Mouse (Mus musculus): ENCODE results near the gene Gpx4. TPM values are rescaled to one million over a fixed set of nuclear protein-coding genes. Genes with fewer than 3 reads are reported as not detected.
A peak's percentile ranks its signal among the peaks of the same experiment; 100 is the strongest.
"Not testable (repeated sequence)": the region's sequence is repeated elsewhere in the genome, so short reads cannot be mapped to it uniquely, and the experiment has no call there.

The Gpx4 gene
- polyA plus RNA-seq, 1 experiment from 2014 or later = 531 TPM

- Histone ChIP-seq H3K4me1 (replicated peaks) (peaks cover 30% of the 10 kb centered on the region), H3K9ac (no peak overlapping the region), H3K4me3 (no peak overlapping the region), H3K27me3 (no peaks in the 10 kb centered on the region), H3K27ac (no peak overlapping the region), H3K36me3 (peaks cover 40% of the 10 kb centered on the region), H3K4me2 (no peak overlapping the region), H3K9me3 (no peaks in the 10 kb centered on the region)
- WGBS = 91% methylated on average over 5 of the region's 5 CpGs
- no peak for ATAC-seq (ENCODE audit: low FRiP score)
These were observed 11.3 kb upstream of the Gpx4 start for GRCm38 (mm10) chr10:80035686-80036085.

- peak overlapping the region; percentile 24; the same call in 1 of the 2 replicates for H3K9ac ChIP-seq
- peaks cover 30% of the 10 kb centered on the region for H3K4me1 ChIP-seq (replicated peaks)
- WGBS = 92% methylated on average over 13 of the region's 13 CpGs
- no peaks in the 10 kb centered on the region for H3K9me3 ChIP-seq
- no peak overlapping the region for H3K27ac ChIP-seq
- H3K4me3 ChIP-seq = no peak overlapping the region
- H3K27me3 ChIP-seq = no peaks in the 10 kb centered on the region
- H3K4me2 ChIP-seq = no peak overlapping the region
- H3K36me3 ChIP-seq = peaks cover 40% of the 10 kb centered on the region
- ATAC-seq (ENCODE audit: low FRiP score) = no peak
These were observed 10.1 kb upstream of the Gpx4 start for GRCm38 (mm10) chr10:80036832-80037231.

DNA sequence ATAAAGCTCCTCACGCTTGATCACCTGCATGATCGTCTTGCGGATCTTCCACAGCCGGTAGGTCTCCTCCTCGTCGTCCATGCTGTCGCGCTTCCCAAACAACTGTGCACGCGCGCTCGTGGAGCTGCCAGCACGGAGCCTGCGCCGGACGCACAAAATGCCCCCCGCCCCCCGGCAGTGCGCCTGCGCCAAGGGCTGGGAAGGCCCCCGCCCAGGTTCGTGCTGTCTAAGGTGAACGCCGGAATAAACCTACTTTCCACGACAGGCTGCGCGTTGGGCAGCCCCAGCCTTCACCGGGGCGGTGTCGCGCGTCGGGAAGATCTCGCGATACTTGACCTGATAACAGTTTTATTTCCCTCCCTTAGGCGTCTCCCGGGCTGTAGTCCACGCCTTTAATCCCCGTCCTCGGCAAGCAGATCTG is 7.4 kb upstream of the Gpx4 start, which contains the start of gene Polr2e:
Gene Polr2e (minus strand): TSS at position 237 of the 421 bp plus-strand sequence.
- Histone ChIP-seq H3K9me3 (no peaks in the 10 kb centered on the region), H3K36me3 (peaks cover 38% of the 10 kb centered on the region), H3K4me3 (peak within 1 kb of the TSS; percentile 86), H3K4me1 (replicated peaks) (peaks cover 23% of the 10 kb centered on the region), H3K9ac (peak within 1 kb of the TSS; percentile 89), H3K27ac (peak within 1 kb of the TSS; percentile 72), H3K4me2 (peak within 1 kb of the TSS; percentile 96), H3K27me3 (no peaks in the 10 kb centered on the region)
- under 1% methylated on average over 40 of the region's 40 CpGs for WGBS
- ATAC-seq (ENCODE audit: low FRiP score) = peak; percentile 96

DNA sequence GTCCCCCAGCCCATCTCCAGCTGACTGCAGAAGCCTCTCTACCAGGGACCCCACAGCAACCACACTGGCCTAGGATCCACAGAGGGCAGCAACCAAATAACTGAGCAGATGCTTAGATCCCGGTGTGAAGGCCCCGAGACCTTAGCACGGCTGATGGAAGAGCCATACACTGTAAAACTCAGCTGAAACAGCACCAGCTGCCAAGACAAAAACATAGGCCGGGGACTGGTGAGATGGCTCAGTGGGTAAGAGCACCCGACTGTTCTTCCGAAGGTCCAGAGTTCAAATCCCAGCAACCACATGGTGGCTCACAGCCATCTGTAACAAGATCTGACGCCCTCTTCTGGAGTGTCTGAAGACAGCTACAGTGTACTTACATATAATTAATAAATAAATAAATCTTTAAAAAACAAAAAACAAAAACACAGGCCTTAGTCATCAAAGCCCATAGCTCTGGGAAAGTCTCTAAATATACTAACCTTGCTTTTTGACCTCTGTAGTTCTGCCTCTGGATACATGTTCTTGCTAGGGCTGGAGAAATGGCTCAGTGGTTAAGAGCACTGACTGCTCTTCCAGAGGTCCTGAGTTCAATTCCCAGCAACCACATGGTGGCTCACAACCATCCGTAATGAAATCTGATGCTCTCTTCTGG is 5.4 kb upstream of the Gpx4 start:
- peaks cover 18% of the 10 kb centered on the region for H3K36me3 ChIP-seq
- H3K4me2 ChIP-seq; H3K4me3 ChIP-seq; H3K27ac ChIP-seq; H3K9me3 ChIP-seq; ATAC-seq (ENCODE audit: low FRiP score); H3K27me3 ChIP-seq; H3K9ac ChIP-seq: not testable (repeated sequence)
- peaks cover 23% of the 10 kb centered on the region for H3K4me1 ChIP-seq (replicated peaks)
- WGBS = 85% methylated on average over 8 of the region's 8 CpGs

DNA sequence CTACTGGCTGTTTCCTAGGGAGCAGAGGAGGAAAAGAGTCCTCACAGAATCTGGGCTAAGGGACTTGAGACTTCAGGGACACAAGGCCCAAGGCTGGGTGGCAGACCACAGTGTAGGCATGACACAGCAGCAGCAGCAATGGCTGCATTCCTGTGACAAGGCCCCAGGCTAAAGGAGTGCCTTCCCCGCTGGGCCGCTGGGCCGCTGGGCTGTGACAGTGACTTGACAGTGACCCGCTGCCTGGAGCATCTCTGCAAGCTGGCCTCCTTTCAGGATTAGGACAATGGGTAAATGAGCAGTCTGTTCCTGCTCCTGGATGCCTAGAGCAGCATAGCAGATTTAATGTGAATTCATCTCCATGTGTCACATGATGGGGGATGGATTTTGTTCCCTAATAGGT is 2.9 kb upstream of the Gpx4 start:
- no peak overlapping the region; the same call in 1 of the 2 replicates for H3K9ac ChIP-seq
- ATAC-seq (ENCODE audit: low FRiP score) = no peak
- 10% methylated on average over 4 of the region's 4 CpGs for WGBS

GRCm38 (mm10) chr10:80045364-80045763 is 1.6 kb upstream of the Gpx4 start:
- WGBS = 83% methylated on average over 3 of the region's 4 CpGs
- H3K36me3 ChIP-seq; H3K4me3 ChIP-seq; ATAC-seq (ENCODE audit: low FRiP score); H3K4me2 ChIP-seq; H3K27me3 ChIP-seq; H3K9ac ChIP-seq; H3K27ac ChIP-seq; H3K9me3 ChIP-seq: not testable (repeated sequence)
- H3K4me1 ChIP-seq (replicated peaks) = peaks cover 18% of the 10 kb centered on the region

More for the DNA sequence above, 2.9 kb upstream of the Gpx4 start:
- no peak overlapping the region for H3K4me2 ChIP-seq
- H3K9me3 ChIP-seq = no peaks in the 10 kb centered on the region
- H3K4me3 ChIP-seq = no peak overlapping the region
- no peaks in the 10 kb centered on the region for H3K27me3 ChIP-seq
- H3K27ac ChIP-seq = peak overlapping the region; percentile 8
- no peaks in the 10 kb centered on the region for H3K36me3 ChIP-seq
- peaks cover 19% of the 10 kb centered on the region for H3K4me1 ChIP-seq (replicated peaks)

GRCm38 (mm10) chr10:80045766-80046165 is 1.2 kb upstream of the Gpx4 start:
- no peak for ATAC-seq (ENCODE audit: low FRiP score)
- WGBS = 76% methylated on average over 5 of the region's 5 CpGs
- 0 out of 2 replicates have a peak, but pooled peaks cover 5% of the 10 kb centered on the region for H3K27me3 ChIP-seq
- no peak overlapping the region for H3K4me2 ChIP-seq
- no peak overlapping the region for H3K4me3 ChIP-seq
- H3K36me3 ChIP-seq = no peaks in the 10 kb centered on the region
- peaks cover 18% of the 10 kb centered on the region for H3K4me1 ChIP-seq (replicated peaks)
- H3K27ac ChIP-seq = no peak overlapping the region
- no peaks in the 10 kb centered on the region for H3K9me3 ChIP-seq
- no peak overlapping the region for H3K9ac ChIP-seq

DNA sequence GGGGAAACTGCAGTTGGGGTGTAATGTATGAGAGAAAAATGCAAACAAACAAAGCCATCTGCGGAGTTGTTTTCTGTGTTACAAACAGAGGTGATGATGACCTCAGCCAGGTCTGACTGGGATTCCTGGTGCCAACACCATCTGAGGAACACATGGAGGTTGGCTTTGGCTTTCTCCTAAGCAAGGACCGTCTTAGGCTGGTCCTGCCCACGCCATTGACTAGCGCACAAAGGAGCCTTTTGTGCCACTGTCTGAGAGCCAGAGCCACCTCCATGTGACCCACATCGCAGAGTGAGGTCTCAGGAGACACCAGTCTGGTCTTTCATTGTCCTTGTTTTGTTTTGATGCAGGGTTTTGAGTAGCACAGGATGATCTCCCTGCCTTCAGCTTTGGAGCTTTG is 1.4 kb downstream of the Gpx4 start:
- H3K4me1 ChIP-seq (replicated peaks) = peaks cover 24% of the 10 kb centered on the region
- H3K36me3 ChIP-seq = no peaks in the 10 kb centered on the region
- WGBS = 8% methylated on average over 5 of the region's 5 CpGs
- H3K27me3 ChIP-seq = 0 out of 2 replicates have a peak, but pooled peaks cover 5% of the 10 kb centered on the region
- no peak for ATAC-seq (ENCODE audit: low FRiP score)
- no peak overlapping the region for H3K9ac ChIP-seq
- no peak overlapping the region for H3K4me3 ChIP-seq
- peak overlapping the region; percentile 60; the same call in 1 of the 2 replicates for H3K27ac ChIP-seq
- no peak overlapping the region for H3K4me2 ChIP-seq
- H3K9me3 ChIP-seq = no peaks in the 10 kb centered on the region

- 0 out of 2 replicates have a peak, but pooled peaks cover 5% of the 10 kb centered on the region for H3K27me3 ChIP-seq
- H3K4me1 ChIP-seq (replicated peaks) = peaks cover 24% of the 10 kb centered on the region
- no peaks in the 10 kb centered on the region for H3K9me3 ChIP-seq
- WGBS = 67% methylated on average over 3 of the region's 3 CpGs
- no peak overlapping the region for H3K4me3 ChIP-seq
- ATAC-seq (ENCODE audit: low FRiP score) = no peak
- H3K36me3 ChIP-seq = no peaks in the 10 kb centered on the region
- H3K9ac ChIP-seq = no peak overlapping the region
- no peak overlapping the region for H3K4me2 ChIP-seq
- peak overlapping the region; percentile 60; the same call in 1 of the 2 replicates for H3K27ac ChIP-seq
These were observed 1.9 kb downstream of the Gpx4 start for GRCm38 (mm10) chr10:80048834-80049233.

GRCm38 (mm10) chr10:80050244-80050643 is 3.3 kb downstream of the Gpx4 start:
- Histone ChIP-seq H3K4me3 (no peak overlapping the region), H3K4me2 (no peak overlapping the region), H3K27me3 (0 out of 2 replicates have a peak, but pooled peaks cover 5% of the 10 kb centered on the region), H3K4me1 (replicated peaks) (peaks cover 35% of the 10 kb centered on the region), H3K9me3 (no peaks in the 10 kb centered on the region), H3K27ac (no peak overlapping the region), H3K36me3 (no peaks in the 10 kb centered on the region), H3K9ac (peak overlapping the region; percentile 46)
- 21% methylated on average over 6 of the region's 6 CpGs for WGBS
- no peak for ATAC-seq (ENCODE audit: low FRiP score)

DNA sequence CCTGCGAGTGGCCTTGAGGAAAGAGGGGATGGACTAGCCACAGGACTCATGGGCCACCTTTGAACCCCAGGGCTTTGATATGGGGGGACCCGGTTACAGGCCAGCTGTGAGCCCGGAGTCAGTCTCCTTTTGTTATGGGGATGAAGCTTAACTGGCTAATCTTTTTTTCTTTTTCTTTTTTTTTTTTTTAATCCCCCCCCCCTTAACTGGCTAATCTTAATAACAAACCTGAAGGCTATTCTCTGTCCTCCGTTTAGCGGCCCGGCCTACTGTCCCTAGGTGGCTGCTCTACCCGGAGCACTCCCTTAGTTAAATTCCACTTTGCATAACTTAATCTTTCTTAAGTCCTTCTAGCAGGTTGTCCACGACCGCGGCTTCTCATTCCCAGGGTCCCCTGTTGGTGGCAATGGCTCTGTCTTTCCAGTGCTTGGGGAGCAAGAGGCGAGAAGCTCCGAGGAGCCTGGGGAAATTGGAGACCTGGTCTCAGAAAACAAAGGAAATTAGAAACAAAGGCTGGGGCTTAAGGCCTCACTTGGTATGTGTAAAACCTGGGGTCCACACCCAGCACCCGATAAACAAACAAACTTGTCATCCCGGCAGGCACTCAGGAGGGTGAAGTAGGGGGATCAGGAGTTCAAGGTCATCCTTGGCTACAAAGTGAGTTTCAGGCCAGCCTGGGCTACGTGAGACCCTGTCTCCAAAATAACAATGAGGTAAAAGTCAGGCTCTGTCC is 4.1 kb downstream of the Gpx4 start:
- Histone ChIP-seq H3K9me3 (no peaks in the 10 kb centered on the region), H3K4me1 (replicated peaks) (peaks cover 42% of the 10 kb centered on the region), H3K4me3 (no peak overlapping the region), H3K27ac (0 out of 2 replicates have a peak overlapping the region, but pooled peaks have one; percentile 5), H3K36me3 (peaks cover 6% of the 10 kb centered on the region), H3K9ac (0 out of 2 replicates have a peak overlapping the region, but pooled peaks have one; percentile 46), H3K27me3 (0 out of 2 replicates have a peak, but pooled peaks cover 5% of the 10 kb centered on the region), H3K4me2 (no peak overlapping the region)
- no peak for ATAC-seq (ENCODE audit: low FRiP score)
- WGBS = 16% methylated on average over 15 of the region's 15 CpGs

- H3K4me2 ChIP-seq = no peak overlapping the region
- peak overlapping the region; percentile 40; the same call in 1 of the 2 replicates for H3K27ac ChIP-seq
- ATAC-seq (ENCODE audit: low FRiP score) = no peak
- H3K9me3 ChIP-seq = no peaks in the 10 kb centered on the region
- H3K36me3 ChIP-seq = peaks cover 12% of the 10 kb centered on the region
- H3K4me3 ChIP-seq = no peak overlapping the region
- no peak overlapping the region for H3K9ac ChIP-seq
- peaks cover 46% of the 10 kb centered on the region for H3K4me1 ChIP-seq (replicated peaks)
- H3K27me3 ChIP-seq = 0 out of 2 replicates have a peak, but pooled peaks cover 5% of the 10 kb centered on the region
- WGBS = 32% methylated on average over 14 of the region's 14 CpGs
These were observed 4.8 kb downstream of the Gpx4 start for GRCm38 (mm10) chr10:80051618-80052373.
